Mouse (Mus musculus) lung, embryonic 16.5 days (tissue): Measurements from ENCODE around the gene F11. TPM values are rescaled to one million over a fixed set of nuclear protein-coding genes. Genes with fewer than 3 reads are reported as not detected.

Source experiments
- ATAC-seq: fragments of 200-750 bp; cut with Nextera tagmentation; 2 replicates; pipeline ENCODE4 v1.8.0; 2017; ENCODE audit warnings: low read depth, mild to moderate bottlenecking, moderate library complexity
- H3K27ac ChIP-seq: fragments of 300-500 bp; sonication (generic); 2 replicates; pipeline ENCODE4 v1.5.1; 2014; ENCODE audit warnings: mild to moderate bottlenecking, control low read depth, low read length
- H3K27me3 ChIP-seq: fragments of 300-500 bp; sonication (generic); 2 replicates; pipeline ENCODE4 v1.6.1; 2014; ENCODE audit warnings: low read depth, low read length, mixed read lengths; ENCODE audit not compliant: control insufficient read depth, insufficient read depth
- H3K36me3 ChIP-seq: fragments of 300-500 bp; sonication (generic); 2 replicates; pipeline ENCODE4 v1.6.1; 2014; ENCODE audit warnings: low read length; ENCODE audit not compliant: control insufficient read depth, insufficient read depth
- H3K4me1 ChIP-seq: fragments of 300-500 bp; sonication (generic); replicated peaks from 2 replicates; pipeline ENCODE4 v1.6.1; 2014; ENCODE audit warnings: low read length, mixed read lengths; ENCODE audit not compliant: control insufficient read depth, insufficient read depth
- H3K4me2 ChIP-seq: fragments of 300-500 bp; sonication (generic); 2 replicates; pipeline ENCODE4 v1.6.1; 2014; ENCODE audit warnings: low read depth, low read length, control low read depth
- H3K4me3 ChIP-seq: fragments of 300-500 bp; sonication (generic); 2 replicates; pipeline ENCODE4 v1.5.1; 2014; ENCODE audit warnings: mild to moderate bottlenecking, low read length, control low read depth
- H3K9ac ChIP-seq: fragments of 300-500 bp; sonication (generic); 2 replicates; pipeline ENCODE4 v1.6.1; 2014; ENCODE audit warnings: low read length, control low read depth
- H3K9me3 ChIP-seq: fragments of 300-500 bp; sonication (generic); 2 replicates; pipeline ENCODE4 v1.6.1; 2016; ENCODE audit warnings: low read length; ENCODE audit not compliant: control insufficient read depth
- WGBS: fragments of 180-500 bp; shearing (Covaris S2); extraction: QIAGEN DNeasy Blood & Tissue Kit; methylation state at CpG from one replicate; pipeline ENCODE4 v1.1.7; 2014; 5-methylcytosine and 5-hydroxymethylcytosine counted together
- polyA plus RNA-seq: library from polyadenylated mRNA; unstranded; fragments of >200 nt; fragmentation: Nextera tagmentation; extraction: Ambion mirVana; gene quantifications from 2 replicates; pipeline ENCODE4 v1.2.1, GENCODE M21; 2015

Gene F11
- polyA plus RNA-seq, 1 experiment from 2014 or later: 0.16 TPM

DNA sequence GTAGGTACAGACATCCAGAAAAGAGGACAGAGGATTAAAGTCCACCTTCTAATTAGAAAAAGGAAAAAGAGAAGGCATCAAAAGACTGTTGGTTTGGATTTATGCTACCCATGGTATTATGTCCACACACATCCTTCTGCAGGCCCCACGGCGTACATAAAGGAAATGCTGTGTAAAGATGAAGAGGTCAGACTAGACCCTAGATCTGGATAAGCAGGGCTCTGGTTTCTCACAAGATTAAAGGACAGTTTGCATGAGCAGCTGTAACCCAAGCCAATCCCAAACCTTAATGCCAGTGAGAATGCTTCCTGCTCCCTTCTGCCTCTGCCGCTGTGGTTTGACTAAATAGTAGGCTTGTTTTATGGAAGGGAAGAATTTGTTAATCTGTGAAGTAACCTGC, 15.6 kb upstream of the F11 start:
- H3K9ac ChIP-seq: no peak overlapping the region
- no peaks in the 10 kb centered on the region for H3K9me3 ChIP-seq
- no peak overlapping the region for H3K27ac ChIP-seq
- no peak for ATAC-seq
- WGBS: 61% methylated on average over 3 of the region's 3 CpGs
- H3K27me3 ChIP-seq: no peaks in the 10 kb centered on the region
- no peak overlapping the region for H3K4me2 ChIP-seq
- no peak overlapping the region for H3K4me3 ChIP-seq
- H3K36me3 ChIP-seq: no peaks in the 10 kb centered on the region
- H3K4me1 ChIP-seq: no peaks in the 10 kb centered on the region

DNA sequence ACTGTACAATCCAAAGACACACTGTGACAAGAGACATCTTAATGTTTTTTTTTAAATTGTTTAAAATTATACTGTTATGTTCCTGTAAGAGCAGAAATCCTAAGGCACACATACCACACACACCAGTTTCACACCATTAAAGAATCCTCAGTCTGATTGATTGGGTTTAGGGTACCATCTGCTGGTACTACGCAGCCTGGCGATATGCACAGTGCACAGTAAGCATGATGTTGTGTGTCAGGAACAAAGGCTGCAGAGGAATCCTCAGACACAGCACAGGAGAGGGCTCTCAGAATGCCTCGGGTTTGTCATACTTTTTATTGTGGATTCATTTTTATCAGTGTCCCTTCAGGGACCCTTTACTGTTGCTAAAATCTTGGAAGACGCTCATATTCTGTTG, 12.5 kb upstream of the F11 start:
- ATAC-seq: no peak
- no peak overlapping the region for H3K27ac ChIP-seq
- H3K4me1 ChIP-seq: no peaks in the 10 kb centered on the region
- no peaks in the 10 kb centered on the region for H3K27me3 ChIP-seq
- no peak overlapping the region for H3K4me2 ChIP-seq
- WGBS: 72% methylated on average over 4 of the region's 4 CpGs
- H3K4me3 ChIP-seq: no peak overlapping the region
- H3K9me3 ChIP-seq: no peaks in the 10 kb centered on the region
- H3K9ac ChIP-seq: no peak overlapping the region
- H3K36me3 ChIP-seq: no peaks in the 10 kb centered on the region

DNA sequence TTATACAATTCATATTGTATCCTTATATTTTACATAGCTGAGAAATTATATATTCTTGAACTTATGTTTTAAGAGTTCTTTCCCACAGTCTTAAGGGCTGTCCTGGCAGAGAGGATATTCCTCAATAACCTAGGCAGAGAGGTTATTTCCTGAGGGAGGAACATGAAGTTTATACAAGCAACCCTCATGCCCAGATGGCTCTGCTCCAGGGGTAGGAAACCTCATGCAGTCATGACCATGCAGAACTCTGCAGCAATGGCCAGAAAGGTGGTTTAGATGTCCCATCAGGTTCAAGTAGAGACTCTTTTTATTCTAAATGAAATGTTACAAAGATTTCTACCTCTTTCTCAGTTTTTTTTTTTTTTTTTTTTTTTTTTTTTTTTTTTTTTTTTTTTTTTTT, 7.2 kb upstream of the F11 start:
- H3K4me2 ChIP-seq: no peak overlapping the region
- H3K9ac ChIP-seq: no peak overlapping the region
- H3K36me3 ChIP-seq: no peaks in the 10 kb centered on the region
- no peaks in the 10 kb centered on the region for H3K27me3 ChIP-seq
- H3K27ac ChIP-seq: no peak overlapping the region
- H3K4me1 ChIP-seq: peaks cover 7% of the 10 kb centered on the region; the same call in 1 of the 2 replicates
- ATAC-seq: no peak
- no peak overlapping the region for H3K4me3 ChIP-seq
- H3K9me3 ChIP-seq: no peaks in the 10 kb centered on the region

DNA sequence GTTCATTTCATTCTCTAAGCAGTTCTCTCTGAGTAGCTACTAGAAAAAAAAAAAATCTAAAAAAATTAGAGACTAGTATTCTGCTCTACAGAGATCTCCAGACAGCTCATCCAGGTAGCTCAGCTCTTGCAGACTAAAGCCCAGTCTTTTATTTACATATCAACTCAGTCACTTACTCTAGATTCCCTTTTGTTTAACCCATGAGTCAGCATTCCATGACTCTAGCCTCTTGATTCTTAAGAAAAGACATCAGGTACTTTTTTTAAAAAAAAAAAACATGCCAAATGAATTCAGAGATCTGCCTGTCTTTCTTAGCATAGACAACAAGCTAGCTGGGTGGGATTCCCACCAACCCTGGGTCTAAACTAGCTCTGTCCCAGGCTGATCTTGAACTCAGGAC, 6.7 kb upstream of the F11 start:
- Histone ChIP-seq H3K36me3 (no peaks in the 10 kb centered on the region), H3K9ac (no peak overlapping the region), H3K27me3 (no peaks in the 10 kb centered on the region), H3K9me3 (no peaks in the 10 kb centered on the region), H3K27ac (no peak overlapping the region), H3K4me3 (no peak overlapping the region), H3K4me2 (no peak overlapping the region), H3K4me1 (peaks cover 7% of the 10 kb centered on the region; the same call in 1 of the 2 replicates)
- ATAC-seq: no peak

DNA sequence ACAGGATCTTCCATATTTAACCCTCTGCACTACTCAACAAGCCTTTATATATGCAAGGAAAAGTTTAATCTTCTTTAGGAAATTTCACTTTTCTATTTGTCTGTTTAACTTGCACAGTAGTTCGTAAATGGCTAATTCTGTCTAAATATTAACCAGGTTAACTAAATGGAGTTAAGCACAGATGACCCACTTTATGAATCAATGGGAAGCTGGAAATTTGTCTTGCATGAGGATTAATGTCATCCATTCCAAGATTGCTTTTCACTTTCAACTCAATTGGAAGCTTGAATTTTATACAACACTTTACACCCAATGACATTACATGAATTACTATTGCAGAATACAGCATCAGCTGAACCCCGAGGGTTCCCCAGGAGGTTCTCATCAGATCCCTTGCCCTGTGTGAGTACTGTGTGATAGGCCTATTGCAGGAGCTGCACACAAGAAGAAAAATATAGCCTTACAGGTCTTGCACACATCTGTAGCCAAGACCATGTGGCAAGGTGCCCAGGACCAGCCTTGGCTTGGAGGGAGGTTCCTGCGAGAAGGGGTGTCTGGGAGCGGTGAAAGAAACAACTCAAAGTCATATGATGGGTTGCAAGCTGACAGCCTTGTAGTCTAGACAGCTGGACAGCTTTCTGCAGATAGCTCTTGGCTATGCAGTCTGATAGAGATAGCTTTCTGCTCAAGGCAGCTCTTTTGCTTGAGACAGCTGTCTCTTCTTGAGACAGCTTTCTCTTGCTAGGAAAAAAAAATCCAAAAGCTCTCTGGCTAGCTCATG, 6.0 kb upstream of the F11 start:
- 52% methylated on average over 4 of the region's 4 CpGs for WGBS
- Histone ChIP-seq H3K4me1 (peaks cover 7% of the 10 kb centered on the region; the same call in 1 of the 2 replicates), H3K4me3 (no peak overlapping the region), H3K27ac (no peak overlapping the region), H3K36me3 (no peaks in the 10 kb centered on the region), H3K27me3 (no peaks in the 10 kb centered on the region), H3K9me3 (no peaks in the 10 kb centered on the region), H3K4me2 (no peak overlapping the region), H3K9ac (no peak overlapping the region)
- peak; percentile 82 for ATAC-seq

DNA sequence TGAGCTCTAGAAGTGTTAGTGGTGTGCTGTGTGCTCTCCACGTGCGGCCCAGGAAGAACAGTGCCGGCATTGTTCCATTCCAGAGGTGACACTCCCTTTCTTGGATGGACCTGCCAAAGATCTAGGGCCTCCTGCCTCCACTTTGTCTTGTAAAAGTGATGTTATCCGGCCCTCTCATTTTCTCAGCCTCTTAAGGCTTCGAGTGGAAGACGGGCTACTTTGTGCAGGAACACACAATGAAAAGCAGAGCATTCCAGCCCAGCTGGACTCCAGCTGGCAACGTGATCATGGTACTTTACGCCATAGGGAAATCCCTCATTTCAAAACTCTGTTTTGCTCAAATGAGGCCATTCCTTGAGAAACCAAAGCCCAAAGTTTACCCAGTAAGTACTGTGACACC, 5.2 kb upstream of the F11 start:
- Histone ChIP-seq H3K4me2 (no peak overlapping the region), H3K27me3 (no peaks in the 10 kb centered on the region), H3K4me1 (peaks cover 7% of the 10 kb centered on the region; the same call in 1 of the 2 replicates), H3K27ac (peak overlapping the region; percentile 12; the same call in 1 of the 2 replicates), H3K9ac (no peak overlapping the region), H3K9me3 (no peaks in the 10 kb centered on the region), H3K36me3 (no peaks in the 10 kb centered on the region), H3K4me3 (no peak overlapping the region)
- WGBS: 48% methylated on average over 8 of the region's 8 CpGs
- peak; percentile 57 for ATAC-seq

DNA sequence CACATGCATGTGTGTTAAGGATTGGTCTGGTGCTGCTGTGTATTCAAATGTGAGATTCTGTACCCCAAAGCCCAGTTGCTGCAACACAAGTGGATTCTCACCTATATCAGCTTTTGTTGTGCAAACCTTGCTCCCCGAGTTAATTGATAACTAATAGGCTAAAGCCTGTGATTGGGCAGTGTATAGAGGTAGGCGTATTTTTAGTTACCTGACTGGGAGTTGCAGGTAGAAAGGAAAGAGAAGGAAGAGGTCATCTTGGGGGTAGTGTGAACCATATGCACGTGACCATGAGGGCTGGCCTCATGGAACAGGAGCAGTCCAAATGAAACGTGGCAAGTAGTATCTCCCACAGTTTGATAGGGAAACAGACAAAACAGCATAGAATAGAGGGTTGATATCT, 3.1 kb upstream of the F11 start:
- H3K27me3 ChIP-seq: no peaks in the 10 kb centered on the region
- H3K4me3 ChIP-seq: no peak overlapping the region
- ATAC-seq: no peak
- 80% methylated on average over 4 of the region's 4 CpGs for WGBS
- H3K36me3 ChIP-seq: no peaks in the 10 kb centered on the region
- H3K4me1 ChIP-seq: peaks cover 7% of the 10 kb centered on the region; the same call in 1 of the 2 replicates
- H3K4me2 ChIP-seq: no peak overlapping the region
- no peaks in the 10 kb centered on the region for H3K9me3 ChIP-seq
- no peak overlapping the region for H3K27ac ChIP-seq
- no peak overlapping the region for H3K9ac ChIP-seq

DNA sequence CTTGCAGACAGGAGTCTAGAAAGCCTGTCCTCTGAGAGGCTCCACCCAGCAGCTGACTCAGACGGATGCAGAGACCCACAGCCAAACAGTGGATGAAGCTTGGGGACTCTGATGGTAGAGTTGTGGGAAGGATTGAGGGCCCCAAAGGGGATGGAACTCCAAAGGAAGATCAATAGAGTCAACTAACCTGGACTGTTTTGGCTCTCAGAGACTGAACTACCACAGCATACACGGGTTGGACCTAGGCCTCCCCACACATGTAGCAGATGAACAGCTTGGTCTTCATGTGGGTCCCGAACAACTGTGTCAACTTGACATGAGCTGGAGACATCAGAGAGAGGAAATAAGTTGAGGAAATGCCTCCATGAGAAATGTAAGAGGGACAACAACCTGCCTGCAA, 1.0 kb upstream of the F11 start:
- H3K27me3 ChIP-seq: no peaks in the 10 kb centered on the region
- H3K9me3 ChIP-seq: no peaks in the 10 kb centered on the region
- no peak for ATAC-seq
- no peaks in the 10 kb centered on the region for H3K36me3 ChIP-seq
- 76% methylated on average over 3 of the region's 3 CpGs for WGBS
- no peak overlapping the region for H3K9ac ChIP-seq
- no peak overlapping the region for H3K4me3 ChIP-seq
- H3K27ac ChIP-seq: no peak overlapping the region
- peaks cover 2% of the 10 kb centered on the region; the same call in 1 of the 2 replicates for H3K4me1 ChIP-seq
- H3K4me2 ChIP-seq: no peak overlapping the region

DNA sequence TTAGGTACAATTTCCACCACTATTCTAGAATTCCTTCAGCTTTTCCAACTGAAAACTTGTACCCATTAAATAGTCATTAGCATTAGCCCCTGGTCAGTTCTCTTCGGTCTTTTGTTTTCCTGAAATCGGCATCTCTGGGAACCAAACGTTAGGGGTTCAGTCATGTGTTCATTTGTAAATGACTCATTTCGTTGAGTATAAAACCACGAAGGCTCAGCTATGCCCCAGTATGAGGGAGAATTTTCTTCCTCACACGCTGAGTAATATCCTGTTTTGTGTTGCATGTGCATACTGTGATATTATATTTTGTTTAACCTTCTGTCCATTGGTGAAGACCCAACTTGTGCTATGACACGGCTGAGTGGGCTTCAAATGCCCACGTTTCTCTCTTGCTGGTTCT, 3.4 kb downstream of the F11 start:
- no peaks in the 10 kb centered on the region for H3K9me3 ChIP-seq
- H3K36me3 ChIP-seq: no peaks in the 10 kb centered on the region
- no peak overlapping the region for H3K4me2 ChIP-seq
- H3K9ac ChIP-seq: no peak overlapping the region
- no peak overlapping the region for H3K27ac ChIP-seq
- no peaks in the 10 kb centered on the region for H3K27me3 ChIP-seq
- H3K4me3 ChIP-seq: no peak overlapping the region
- WGBS: 78% methylated on average over 8 of the region's 8 CpGs
- H3K4me1 ChIP-seq: no peaks in the 10 kb centered on the region
- ATAC-seq: no peak
